Mouse (Mus musculus) megakaryocyte, adult 5-6 weeks (primary cell): Measurements from ENCODE around the gene Cmss1. TPM values are rescaled to one million over a fixed set of nuclear protein-coding genes. Genes with fewer than 3 reads are reported as not detected.
A peak's percentile ranks its signal among the peaks of the same experiment; 100 is the strongest.
"Not testable (repeated sequence)": the region's sequence is repeated elsewhere in the genome, so short reads cannot be mapped to it uniquely, and the experiment has no call there.

Experiments used
- ATAC-seq: 2 replicates; pipeline ENCODE4 v1.8.0; 2016; ENCODE audit warnings: mild to moderate bottlenecking, inconsistent platforms; ENCODE audit not compliant: poor library complexity, severe bottlenecking
- total RNA-seq, 2 experiments: library from RNA; stranded (forward) in 1 of 2; stranded (reverse) in 1 of 2; fragments of 153-499, 151-499 nt in 1 of 2; fragments of 221-1000, 200-1000 nt in 1 of 2; gene quantifications; 2 replicates each; pipeline versions ENCODE4 v1.2.3 to v1.2.4; 2015 to 2017

Cmss1 gene
- total RNA-seq, 2 experiments from 2014 or later: 4.6 to 18.0 TPM

DNA sequence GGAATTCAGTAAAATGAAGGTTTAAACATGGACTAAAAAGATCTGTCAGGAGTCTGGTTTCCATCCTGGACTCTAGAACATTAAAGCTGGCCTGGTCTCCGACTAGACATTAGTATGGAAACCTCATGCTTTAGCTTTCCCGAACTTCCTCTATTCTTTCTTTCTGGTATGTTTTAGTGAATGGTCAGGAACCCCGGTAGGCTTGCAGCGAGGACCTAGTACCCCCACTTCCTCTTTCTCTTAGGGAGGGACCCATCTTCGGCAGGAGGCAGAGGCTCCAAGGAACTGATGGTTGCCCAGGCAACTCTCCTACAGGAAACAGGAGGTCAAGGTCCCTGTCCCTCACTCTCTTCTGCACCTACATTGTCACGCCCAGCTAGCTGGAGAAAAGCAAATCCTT lies 210.4 kb downstream of the Cmss1 start:
- peak; percentile 69 for ATAC-seq

DNA sequence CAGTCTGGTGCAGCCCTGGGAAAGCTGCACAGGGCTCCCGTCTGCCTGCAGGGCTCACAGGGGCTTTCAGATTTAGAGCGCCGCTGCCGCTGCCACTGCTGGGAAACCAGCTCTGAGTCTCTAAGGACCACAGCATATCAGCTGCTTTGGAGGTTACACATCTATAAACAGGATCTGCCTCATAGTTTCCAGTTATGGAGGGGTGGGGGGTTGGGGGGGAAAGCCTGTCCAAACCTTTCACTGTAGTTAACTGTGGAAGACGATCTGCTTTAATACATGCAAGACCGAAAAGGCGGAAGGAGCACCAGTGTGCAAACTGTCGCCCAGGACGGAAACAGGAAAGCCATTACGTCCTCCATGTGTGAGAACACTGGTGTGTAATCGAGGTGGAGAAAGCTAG lies 213.5 kb downstream of the Cmss1 start:
- ATAC-seq: no peak

DNA sequence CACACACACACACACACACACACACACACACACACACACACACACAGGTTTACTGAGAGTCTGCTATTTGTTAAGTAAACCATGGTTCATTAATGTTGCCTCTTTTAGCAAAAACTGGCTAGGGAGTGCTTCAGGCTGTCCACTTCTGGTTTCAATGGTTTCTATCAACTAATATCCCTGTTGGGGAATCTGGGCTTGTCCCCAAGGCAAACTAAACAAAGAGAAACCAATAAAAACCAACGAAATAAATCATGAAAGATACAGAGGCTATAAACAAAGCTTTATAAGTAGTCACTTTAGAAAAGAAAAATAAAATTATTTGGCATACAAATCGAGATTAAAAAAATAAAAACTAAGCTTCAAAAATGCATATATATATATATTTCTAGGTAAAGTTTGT lies 214.2 kb downstream of the Cmss1 start:
- ATAC-seq: no peak

DNA sequence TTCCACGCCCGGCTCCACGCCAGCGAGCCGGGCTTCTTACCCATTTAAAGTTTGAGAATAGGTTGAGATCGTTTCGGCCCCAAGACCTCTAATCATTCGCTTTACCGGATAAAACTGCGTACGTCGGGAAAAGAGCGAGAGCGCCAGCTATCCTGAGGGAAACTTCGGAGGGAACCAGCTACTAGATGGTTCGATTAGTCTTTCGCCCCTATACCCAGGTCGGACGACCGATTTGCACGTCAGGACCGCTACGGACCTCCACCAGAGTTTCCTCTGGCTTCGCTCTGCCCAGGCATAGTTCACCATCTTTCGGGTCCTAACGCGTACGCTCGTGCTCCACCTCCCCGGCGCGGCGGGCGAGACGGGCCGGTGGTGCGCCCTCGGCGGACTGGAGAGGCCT lies 215.5 kb downstream of the Cmss1 start:
- ATAC-seq: not testable (repeated sequence)

GRCm38 (mm10) chr16:57389566-57390251 lies 217.0 kb downstream of the Cmss1 start:
- ATAC-seq: peak; percentile 28; the same call in 1 of the 2 replicates

DNA sequence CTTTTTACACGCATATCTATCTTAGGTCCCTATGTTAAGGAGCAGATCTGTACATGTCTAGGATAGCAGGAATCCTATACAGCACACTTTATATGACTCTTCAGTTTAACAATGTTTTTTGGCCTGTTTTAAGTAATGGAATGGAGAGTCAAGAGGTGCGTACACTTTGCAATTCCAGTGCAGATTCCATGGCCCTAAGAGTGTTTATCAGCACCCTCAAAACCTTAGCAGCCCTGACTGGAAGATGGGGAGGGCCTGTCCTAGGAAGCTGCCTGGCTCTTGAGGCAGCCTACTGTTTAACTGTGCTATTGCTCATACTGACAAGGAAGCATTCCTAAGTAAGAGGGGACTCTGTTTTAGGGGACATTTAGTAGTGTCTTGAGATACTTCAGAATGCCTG lies 222.4 kb downstream of the Cmss1 start:
- no peak for ATAC-seq

GRCm38 (mm10) chr16:57383266-57383971 lies 223.2 kb downstream of the Cmss1 start:
- ATAC-seq: no peak

GRCm38 (mm10) chr16:57378631-57379330 lies 227.9 kb downstream of the Cmss1 start:
- 0 out of 2 replicates have a peak, but pooled peaks have one; percentile 33 for ATAC-seq

- ATAC-seq: no peak
Measured at GRCm38 (mm10) chr16:57375248-57375837, 231.3 kb downstream of the Cmss1 start.

DNA sequence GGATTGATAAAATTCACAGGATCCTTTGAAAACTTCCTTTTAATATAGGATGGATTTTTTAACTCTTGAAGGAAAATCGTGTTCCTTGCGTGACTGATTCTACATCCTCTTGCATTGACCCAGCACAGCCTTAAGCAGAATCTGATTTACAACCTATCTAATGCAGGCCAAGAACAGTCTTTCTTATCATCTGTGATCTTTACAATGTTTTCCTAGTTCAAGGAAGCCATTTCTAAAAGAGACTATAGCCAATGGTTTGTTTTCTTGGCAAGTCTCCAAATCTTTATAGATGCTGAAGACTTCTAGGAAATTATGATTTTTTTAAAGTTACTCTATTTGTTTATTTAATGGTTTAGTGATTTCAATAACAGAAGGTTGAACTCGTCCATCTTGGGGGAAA lies 234.5 kb downstream of the Cmss1 start:
- ATAC-seq: no peak

- ATAC-seq: no peak
Measured at GRCm38 (mm10) chr16:57369846-57370496, 236.7 kb downstream of the Cmss1 start.

GRCm38 (mm10) chr16:57366941-57367694 lies 239.5 kb downstream of the Cmss1 start:
- no peak for ATAC-seq

DNA sequence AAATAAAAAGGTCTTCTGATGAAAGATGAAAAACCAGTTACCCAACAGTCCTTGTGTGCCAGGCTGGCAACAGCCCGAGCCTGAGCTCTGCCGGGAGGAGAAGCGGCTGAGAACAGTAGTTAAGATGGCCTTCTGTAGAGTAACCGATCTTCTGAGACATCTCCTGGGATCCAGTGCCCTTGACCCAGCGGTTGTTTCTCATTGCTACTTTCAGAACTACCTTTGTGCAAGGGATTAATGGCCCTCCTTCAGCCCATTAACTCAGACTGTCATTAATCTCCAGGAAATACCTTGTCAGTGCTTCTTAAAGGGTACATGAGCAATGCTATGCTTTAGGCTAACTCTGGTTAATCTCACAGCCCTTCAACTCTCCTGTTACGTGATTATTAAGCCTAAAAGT lies 240.5 kb downstream of the Cmss1 start:
- ATAC-seq: no peak

DNA sequence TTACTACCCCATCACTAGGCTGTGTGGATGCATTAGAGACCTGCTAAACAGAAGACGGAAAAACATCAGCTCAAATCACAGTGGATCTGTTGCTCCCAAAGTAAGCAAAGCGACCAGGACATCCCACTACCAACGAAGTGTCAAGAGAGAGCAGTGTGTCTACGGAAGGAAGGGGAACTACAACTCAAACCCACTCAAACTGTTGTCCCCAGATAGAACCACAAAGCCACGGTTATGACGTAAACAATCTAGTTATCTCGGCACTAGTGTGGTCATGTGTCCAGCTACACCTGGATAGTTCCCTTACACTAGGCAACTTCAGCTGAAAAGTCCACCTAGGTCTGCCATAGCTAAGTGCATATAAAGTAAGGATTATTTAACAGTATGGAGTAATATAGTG lies 242.2 kb downstream of the Cmss1 start:
- peak; percentile 48 for ATAC-seq

DNA sequence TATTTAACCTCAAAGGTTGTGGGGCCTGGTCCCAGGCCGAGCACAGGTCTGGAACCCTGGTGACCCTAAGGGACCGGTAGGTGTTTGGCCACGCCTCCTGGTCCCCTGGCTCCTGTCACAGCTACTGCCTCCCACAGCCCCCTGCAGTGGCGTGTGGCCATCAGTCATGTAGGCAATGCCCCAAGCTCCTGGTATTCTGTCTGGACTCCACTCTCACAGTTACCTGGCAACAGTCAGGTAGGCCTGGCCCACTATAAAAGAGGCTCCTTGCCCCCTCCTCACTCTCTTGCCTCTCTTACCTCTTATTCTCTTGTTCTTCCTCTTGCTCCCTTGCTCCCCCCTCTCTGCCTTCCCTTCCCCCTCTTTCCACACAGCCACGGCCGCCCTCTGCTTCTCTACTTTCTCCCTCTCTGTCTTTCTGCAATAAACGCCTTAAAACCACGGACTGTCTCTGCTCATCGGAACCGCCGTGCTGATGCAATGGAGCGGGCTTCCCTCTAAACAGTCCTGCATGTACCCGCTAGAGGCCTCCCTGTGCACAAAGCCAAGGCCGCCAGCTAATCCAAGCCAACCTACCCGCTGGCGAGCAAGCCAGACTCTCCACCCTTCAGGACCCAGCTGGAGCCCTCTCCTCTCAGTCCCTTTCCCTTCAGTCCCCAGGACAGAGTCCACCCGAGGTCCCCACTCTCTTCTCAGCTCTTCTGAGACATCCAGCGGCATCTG lies 243.8 kb downstream of the Cmss1 start:
- ATAC-seq: peak; percentile 87

- ATAC-seq: no peak
Measured at GRCm38 (mm10) chr16:57360785-57361184, 245.9 kb downstream of the Cmss1 start.

GRCm38 (mm10) chr16:57359251-57359650 lies 247.4 kb downstream of the Cmss1 start:
- no peak for ATAC-seq

GRCm38 (mm10) chr16:57357011-57357410 lies 249.7 kb downstream of the Cmss1 start:
- no peak for ATAC-seq

DNA sequence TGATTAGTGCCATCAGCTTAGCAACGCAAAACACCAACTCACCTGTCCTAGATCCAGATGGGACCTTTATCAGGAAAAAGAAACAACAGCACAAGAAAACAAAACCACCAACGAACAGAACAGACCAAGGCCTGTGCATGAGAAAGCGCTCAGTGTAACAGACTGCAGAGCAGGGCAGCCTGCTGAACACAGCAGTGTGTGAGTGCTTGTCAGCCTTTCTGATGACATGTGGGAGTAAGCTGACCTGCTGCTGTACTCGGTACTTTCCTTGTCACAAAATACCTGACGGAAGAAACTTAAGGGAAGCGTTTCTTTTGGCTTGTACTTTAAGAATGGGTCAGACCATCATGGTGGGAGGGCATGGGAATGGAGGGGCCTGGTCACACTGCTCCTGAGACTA lies 250.2 kb downstream of the Cmss1 start:
- ATAC-seq: no peak

GRCm38 (mm10) chr16:57353932-57354331 lies 252.7 kb downstream of the Cmss1 start:
- ATAC-seq: no peak
